Mouse (Mus musculus) left cerebral cortex, adult 2 months (tissue): ENCODE measurements at regions not wholly inside any gene's neighbourhood (a gene's known extent, or its start where the extent isn't known, plus 50 kb on each side); places are given as distances from the start of the nearest gene placed in this dataset.

Experiments used
- DNase-seq, 2 experiments: peaks; one replicate each; pipeline ENCODE4 v3.0.0; 2021 to 2022; ENCODE audit warnings: low spot score in 2 of 2, mixed read lengths in 1 of 2; ENCODE audit errors: extremely low spot score in 1 of 2
- H3K27ac ChIP-seq: fragments of 200-600 bp; 2 replicates; pipeline ENCODE4 v1.8.1; 2022
- H3K4me3 ChIP-seq: fragments of 200-600 bp; 2 replicates; pipeline ENCODE4 v1.8.1; 2022
- CTCF ChIP-seq: fragments of 200-600 bp; IDR thresholded peaks from 2 replicates; pipeline ENCODE4 v1.8.1; 2022; ENCODE audit warnings: antibody characterized with exemption, mild to moderate bottlenecking, moderate library complexity
- intact Hi-C: fragments of 180-260 bp; cut with DNase I; formaldehyde crosslinking; loops from one replicate; pipeline ENCODE4 v1.15.1; 2025

DNA sequence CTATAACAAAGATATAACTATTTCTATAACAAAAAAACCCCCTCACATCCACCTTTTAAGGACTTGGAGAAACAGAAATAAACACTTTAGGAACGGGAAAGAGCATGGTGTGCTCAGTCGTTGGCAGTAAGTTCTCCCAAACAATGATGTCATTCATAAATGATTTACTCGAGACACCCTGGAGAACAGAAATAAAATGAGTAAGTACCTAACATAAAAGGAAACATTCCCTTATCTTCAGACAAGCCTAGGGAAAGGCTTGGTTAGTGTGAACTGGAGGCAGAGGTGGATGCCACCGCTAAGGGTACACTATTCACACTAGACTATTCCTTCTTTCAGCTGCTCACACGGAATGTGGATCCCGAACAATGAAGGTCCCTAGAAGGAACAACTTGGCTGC lies 62.2 kb upstream of the Dnah5 start:
- DNase-seq, result no peak
- H3K27ac ChIP-seq, result no peak overlapping the region
- intact Hi-C loops, result no loop called here
- no peak overlapping the region for H3K4me3 ChIP-seq
- no peak for TF ChIP-seq CTCF

DNA sequence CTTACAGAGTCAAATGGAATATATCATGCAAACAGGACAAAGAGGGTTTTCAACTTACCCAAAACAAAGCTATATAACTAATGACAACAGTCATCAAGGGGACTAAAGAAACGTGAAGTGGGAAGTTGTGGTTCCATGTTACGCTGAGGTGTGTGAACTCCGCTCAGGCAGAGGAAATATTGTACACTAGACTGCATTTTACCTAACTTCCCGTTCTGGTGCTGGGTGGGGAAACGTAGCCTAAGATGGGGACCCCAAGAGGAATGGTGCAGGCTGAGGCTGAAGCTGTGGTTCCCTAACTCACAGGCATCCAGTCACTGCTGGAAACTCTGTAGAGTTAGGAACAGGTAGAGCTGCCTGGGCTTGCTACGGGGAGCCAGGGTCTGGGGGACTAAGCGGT lies 59.3 kb upstream of the Dnah5 start:
- Histone ChIP-seq H3K27ac (no peak overlapping the region), H3K4me3 (no peak overlapping the region)
- TF ChIP-seq CTCF, result no peak
- no peak for DNase-seq
- intact Hi-C loops, result no loop called here

DNA sequence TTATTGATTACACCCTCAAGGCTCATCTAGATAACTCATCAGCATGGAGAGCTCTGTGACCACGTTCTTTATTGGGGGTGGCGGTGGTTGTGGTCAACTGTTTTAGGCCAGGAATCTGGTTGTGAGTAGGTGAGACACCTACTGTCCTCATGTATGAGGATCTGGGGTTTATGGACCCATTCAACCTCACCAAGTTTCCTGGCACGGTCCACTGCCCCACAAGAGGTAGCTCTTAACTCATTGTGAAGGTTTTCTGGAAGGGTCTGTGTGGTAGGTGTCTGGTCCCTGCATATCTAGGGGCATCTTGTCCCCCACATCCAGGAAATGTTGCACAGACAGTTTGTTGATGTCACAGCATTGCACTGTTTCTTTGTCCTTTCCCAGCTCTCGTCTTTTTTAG lies 58.7 kb upstream of the Dnah5 start:
- Histone ChIP-seq H3K4me3 (no peak overlapping the region), H3K27ac (no peak overlapping the region)
- DNase-seq, result no peak
- TF ChIP-seq CTCF, result no peak
- intact Hi-C loops, result no loop called here

GRCm38 (mm10) chr15:28151678-28152077 lies 51.9 kb upstream of the Dnah5 start:
- no peak overlapping the region for H3K27ac ChIP-seq
- DNase-seq, result no peak
- no peak overlapping the region for H3K4me3 ChIP-seq
- TF ChIP-seq CTCF, result no peak
- intact Hi-C loops, result no loop called here
